Mouse (Mus musculus) small intestine, adult 2 months (tissue): ENCODE results near the gene Retnla.

Experiments used
- CTCF ChIP-seq: fragments of 200-500 bp; IDR thresholded peaks from 2 replicates; pipeline ENCODE4 v1.5.1; 2012; ENCODE audit warnings: low read depth, mild to moderate bottlenecking, control low read depth, inconsistent platforms, low read length, moderate library complexity, mixed read lengths; ENCODE audit not compliant: insufficient replicate concordance, insufficient read length; ENCODE audit errors: extremely low read depth
- POLR2A ChIP-seq: fragments of 200-500 bp; IDR thresholded peaks from 2 replicates; pipeline ENCODE4 v1.6.1; 2012; ENCODE audit warnings: low read depth, mild to moderate bottlenecking, control low read depth, inconsistent platforms, low read length, moderate library complexity

DNA sequence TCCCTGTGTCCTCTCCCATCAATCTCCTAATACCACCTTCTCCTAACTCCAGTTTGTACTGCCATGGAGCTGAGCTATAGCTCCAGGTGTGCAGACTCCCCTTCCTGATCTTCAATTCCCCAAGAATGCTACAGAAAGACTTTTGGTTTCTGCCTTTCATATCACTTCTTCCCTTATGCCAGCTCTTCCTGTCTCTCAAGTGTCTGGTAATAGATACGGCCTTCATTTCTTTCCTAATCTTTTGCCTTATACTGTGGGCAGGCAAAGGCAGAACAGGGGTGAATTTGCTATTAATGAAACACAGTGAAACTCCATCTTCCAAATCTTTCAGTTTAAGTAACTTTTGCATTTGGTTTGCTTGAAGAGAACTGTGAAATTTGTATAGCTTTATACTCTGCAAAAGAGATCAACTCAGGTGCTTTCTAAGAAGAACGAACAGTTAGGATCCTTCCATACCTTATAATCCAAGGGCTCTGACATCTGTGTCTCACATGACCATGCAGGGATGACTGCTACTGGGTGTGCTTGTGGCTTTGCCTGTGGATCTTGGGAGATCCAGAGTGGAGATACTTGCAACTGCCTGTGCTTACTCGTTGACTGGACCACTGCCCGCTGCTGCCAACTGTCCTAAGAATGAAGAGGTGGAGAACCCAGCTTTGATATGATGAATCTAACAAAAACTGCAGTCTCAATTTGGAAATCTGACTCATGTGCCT lies 1.5 kb downstream of the Retnla start:
- TF ChIP-seq CTCF (no peak), POLR2A (no peak)
